Mouse (Mus musculus) brain, adult 10 weeks (tissue): Measurements from ENCODE around the gene Gm20916. TPM values are rescaled to one million over a fixed set of nuclear protein-coding genes. Genes with fewer than 3 reads are reported as not detected.

Experiments
- polyA plus RNA-seq: library from polyadenylated mRNA; stranded (reverse); fragments of 350-450 nt; fragmentation: Illumina TruSeq; extraction: RNeasy Lipid Tissue Mini Kit (QIAGEN cat#74804); gene quantifications from one replicate; pipeline ENCODE4 v1.2.3, GENCODE M21; 2015; ENCODE audit warnings: low read depth, low replicate concordance

Gm20916 gene
- not detected for polyA plus RNA-seq

DNA sequence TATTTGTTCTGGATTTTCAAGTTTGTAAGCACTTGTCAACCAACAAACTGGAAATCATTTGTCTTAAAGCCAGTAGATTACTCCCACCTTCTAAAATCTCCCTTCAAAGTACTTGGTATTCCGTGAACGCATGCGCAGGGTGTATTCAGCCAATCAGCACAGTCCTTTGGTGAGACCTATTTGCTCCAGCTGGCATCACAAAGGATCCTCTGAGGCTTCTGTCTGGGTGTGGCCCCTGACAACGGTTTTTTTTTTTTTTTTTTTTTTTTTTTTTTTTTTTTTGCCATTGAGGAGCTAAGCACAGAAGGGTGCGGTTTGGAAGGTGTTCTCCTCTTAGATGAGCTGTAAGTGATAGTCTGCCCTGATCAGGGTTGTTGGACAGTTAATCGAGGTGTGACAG lies at the start of gene Gm20916:
Gene Gm20916 (plus strand): TSS at position 301 of the 400 bp plus-strand sequence.

Other genes with a start within 250 kb of the Gm20916 start
- gene Gm20917, start 168.4 kb upstream of the Gm20916 start, polyA plus RNA-seq, result not detected